Mouse (Mus musculus) lung, embryonic 14.5 days (tissue): ENCODE results near the gene Tpcn2. TPM values are rescaled to one million over a fixed set of nuclear protein-coding genes. Genes with fewer than 3 reads are reported as not detected.

ENCODE experiments used
- ATAC-seq: fragments of 200-750 bp; cut with Nextera tagmentation; 2 replicates; pipeline ENCODE4 v1.8.0; 2017; ENCODE audit warnings: mild to moderate bottlenecking, moderate TSS enrichment, moderate library complexity; ENCODE audit not compliant: insufficient read depth
- DNase-seq: peaks from one replicate; pipeline ENCODE4 v3.0.0-alpha.2; 2015
- H3K27ac ChIP-seq: fragments of 300-500 bp; sonication (generic); 2 replicates; pipeline ENCODE4 v1.5.1; 2014; ENCODE audit warnings: low read depth, mild to moderate bottlenecking, moderate library complexity
- H3K27me3 ChIP-seq: fragments of 300-500 bp; sonication (generic); 2 replicates; pipeline ENCODE4 v1.6.1; 2014; ENCODE audit warnings: low read length, control low read depth; ENCODE audit not compliant: insufficient read depth
- H3K36me3 ChIP-seq: fragments of 300-500 bp; sonication (generic); 2 replicates; pipeline ENCODE4 v1.6.1; 2014; ENCODE audit warnings: control low read depth; ENCODE audit not compliant: insufficient read depth
- H3K4me1 ChIP-seq: fragments of 300-500 bp; sonication (generic); 2 replicates; pipeline ENCODE4 v1.6.1; 2014; ENCODE audit warnings: antibody characterized with exemption, control low read depth; ENCODE audit not compliant: insufficient read depth
- H3K4me2 ChIP-seq: fragments of 300-500 bp; sonication (generic); 2 replicates; pipeline ENCODE4 v1.6.1; 2014; ENCODE audit warnings: mild to moderate bottlenecking
- H3K4me3 ChIP-seq: fragments of 300-500 bp; sonication (generic); 2 replicates; pipeline ENCODE4 v1.5.1; 2014; ENCODE audit warnings: low read depth, low read length
- H3K9ac ChIP-seq: fragments of 300-500 bp; sonication (generic); 2 replicates; pipeline ENCODE4 v1.6.1; 2014
- H3K9me3 ChIP-seq: fragments of 300-500 bp; sonication (generic); 2 replicates; pipeline ENCODE4 v1.6.1; 2016; ENCODE audit warnings: low read depth, low read length, control low read depth
- CTCF ChIP-seq: IDR thresholded peaks from 2 replicates; pipeline ENCODE4 v1.5.1; 2016; ENCODE audit warnings: antibody characterized with exemption, low read depth
- WGBS: fragments of 180-500 bp; shearing (Covaris S2); extraction: QIAGEN DNeasy Blood & Tissue Kit; methylation state at CpG from one replicate; pipeline ENCODE4 v1.1.7; 2014; 5-methylcytosine and 5-hydroxymethylcytosine counted together
- polyA plus RNA-seq: library from polyadenylated mRNA; unstranded; fragments of >200 nt; fragmentation: Nextera tagmentation; extraction: Ambion mirVana; gene quantifications from 2 replicates; pipeline ENCODE4 v1.2.1, GENCODE M21; 2014

The Tpcn2 gene
- polyA plus RNA-seq, 1 experiment from 2014 or later, result 3.6 TPM

DNA sequence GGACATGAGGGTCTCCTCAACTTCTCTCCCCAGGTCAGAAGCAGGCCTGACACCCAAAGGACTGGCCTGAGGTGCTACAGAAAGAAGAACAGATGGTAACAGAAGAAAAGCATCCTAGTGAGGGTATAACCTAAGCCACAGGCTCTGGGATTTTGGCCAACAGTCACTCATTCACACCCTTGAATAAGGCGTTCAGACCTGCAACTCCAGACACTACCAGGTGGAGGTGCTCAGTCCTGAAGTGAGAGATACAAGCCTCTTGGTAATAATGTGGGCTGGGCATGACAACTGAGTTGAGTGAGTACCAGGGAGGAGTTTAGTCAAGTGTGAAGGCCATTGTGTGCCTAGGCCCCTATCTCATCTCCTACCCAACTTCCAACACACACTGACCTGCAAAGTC lies 129.7 kb downstream of the Tpcn2 start:
- 48% methylated on average over 1 of the region's 1 CpGs for WGBS
- H3K4me1 ChIP-seq, result no peaks in the 10 kb centered on the region
- no peak overlapping the region for H3K4me3 ChIP-seq
- no peak overlapping the region for H3K27ac ChIP-seq
- no peaks in the 10 kb centered on the region for H3K9me3 ChIP-seq
- no peaks in the 10 kb centered on the region for H3K27me3 ChIP-seq
- no peak for DNase-seq
- H3K9ac ChIP-seq, result no peak overlapping the region
- no peak overlapping the region for H3K4me2 ChIP-seq
- TF ChIP-seq CTCF, result no peak
- ATAC-seq, result no peak
- H3K36me3 ChIP-seq, result no peaks in the 10 kb centered on the region

DNA sequence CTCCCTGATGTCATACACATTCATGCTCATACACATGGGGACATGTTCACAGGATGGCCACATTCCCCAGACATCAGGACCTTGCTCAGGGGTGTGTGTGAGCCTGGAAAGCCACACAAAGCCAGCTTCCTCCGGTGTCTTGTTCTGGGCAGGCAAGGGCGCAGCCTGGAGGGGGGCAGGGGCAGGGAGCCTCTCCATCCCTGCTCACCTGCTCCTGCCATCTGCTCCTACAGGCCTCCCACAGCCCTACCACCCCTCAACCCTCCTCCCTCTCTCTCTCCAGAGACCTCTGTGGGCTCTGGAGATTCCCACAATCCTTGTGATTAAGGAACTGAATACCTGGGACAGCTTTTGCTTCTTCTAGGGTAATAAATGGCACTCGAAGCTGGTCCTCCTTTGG lies 132.0 kb downstream of the Tpcn2 start:
- Histone ChIP-seq H3K27ac (no peak overlapping the region), H3K36me3 (no peaks in the 10 kb centered on the region), H3K27me3 (no peaks in the 10 kb centered on the region), H3K9me3 (no peaks in the 10 kb centered on the region), H3K4me3 (no peak overlapping the region), H3K4me2 (no peak overlapping the region), H3K4me1 (no peaks in the 10 kb centered on the region), H3K9ac (no peak overlapping the region)
- no peak for ATAC-seq
- no peak for DNase-seq
- WGBS, result 75% methylated on average over 3 of the region's 3 CpGs
- no peak for TF ChIP-seq CTCF

DNA sequence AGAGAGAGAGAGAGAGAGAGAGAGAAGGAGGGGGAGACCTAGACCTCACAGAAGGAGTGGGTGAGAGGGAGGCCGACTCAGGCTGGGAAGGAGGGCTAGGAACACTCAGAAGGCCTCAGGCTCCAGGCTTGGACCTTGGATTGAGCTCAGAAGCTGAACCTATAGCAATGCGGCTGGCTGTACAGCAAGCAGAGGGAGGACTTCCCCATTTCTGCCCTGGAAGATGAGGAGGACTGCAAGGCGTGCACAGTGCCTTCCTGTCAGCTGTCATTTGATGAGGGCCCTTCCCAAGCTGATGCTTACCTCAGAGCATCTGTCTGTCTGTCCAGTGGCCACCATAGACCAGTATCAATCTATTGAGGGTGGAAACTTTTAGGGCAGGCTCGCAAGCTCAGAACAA lies 134.9 kb downstream of the Tpcn2 start:
- Histone ChIP-seq H3K4me1 (no peaks in the 10 kb centered on the region), H3K9ac (no peak overlapping the region), H3K27me3 (no peaks in the 10 kb centered on the region), H3K9me3 (no peaks in the 10 kb centered on the region), H3K36me3 (no peaks in the 10 kb centered on the region), H3K4me2 (no peak overlapping the region), H3K4me3 (no peak overlapping the region), H3K27ac (no peak overlapping the region)
- ATAC-seq, result no peak
- WGBS, result 77% methylated on average over 4 of the region's 4 CpGs
- TF ChIP-seq CTCF, result no peak
- DNase-seq, result no peak

DNA sequence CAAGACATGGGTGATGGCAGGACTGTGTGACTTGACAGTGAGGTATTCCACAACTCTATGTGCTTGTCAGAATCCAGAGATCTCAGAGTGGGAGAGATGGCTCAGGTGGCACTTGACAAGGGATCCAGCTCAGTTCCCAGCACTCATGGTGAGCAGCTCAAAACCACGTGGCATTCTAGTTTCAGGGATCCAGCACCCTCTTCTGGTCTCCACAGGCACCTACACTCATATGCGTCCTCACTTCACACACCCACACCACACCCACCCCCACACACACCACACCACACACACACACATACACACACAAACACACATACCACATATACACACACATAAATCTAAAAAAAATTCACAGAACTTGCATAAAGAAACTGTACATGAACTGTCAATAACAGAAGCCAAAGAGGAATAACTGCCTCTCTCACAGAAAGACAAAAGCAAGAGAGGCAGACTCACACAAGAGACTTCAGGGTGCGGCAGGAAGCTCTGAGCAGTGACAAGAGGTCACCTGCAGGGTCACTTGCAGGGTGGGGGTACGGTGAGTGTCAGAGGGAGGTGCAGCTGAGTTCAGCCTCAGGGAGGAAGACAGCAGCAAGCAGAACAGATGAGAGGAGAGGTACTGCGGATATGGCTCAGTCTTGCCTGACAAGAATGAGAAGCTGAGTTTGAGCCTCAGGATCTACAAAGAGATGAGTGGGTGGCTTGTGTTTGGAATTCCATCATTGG lies 135.7 kb downstream of the Tpcn2 start:
- H3K4me2 ChIP-seq, result no peak overlapping the region
- no peak overlapping the region for H3K4me3 ChIP-seq
- H3K27me3 ChIP-seq, result no peaks in the 10 kb centered on the region
- ATAC-seq (no peak), DNase-seq (no peak)
- WGBS, result 81% methylated on average over 5 of the region's 5 CpGs
- H3K4me1 ChIP-seq, result no peaks in the 10 kb centered on the region
- TF ChIP-seq CTCF, result no peak
- H3K9ac ChIP-seq, result no peak overlapping the region
- H3K36me3 ChIP-seq, result no peaks in the 10 kb centered on the region
- no peak overlapping the region for H3K27ac ChIP-seq
- H3K9me3 ChIP-seq, result no peaks in the 10 kb centered on the region

DNA sequence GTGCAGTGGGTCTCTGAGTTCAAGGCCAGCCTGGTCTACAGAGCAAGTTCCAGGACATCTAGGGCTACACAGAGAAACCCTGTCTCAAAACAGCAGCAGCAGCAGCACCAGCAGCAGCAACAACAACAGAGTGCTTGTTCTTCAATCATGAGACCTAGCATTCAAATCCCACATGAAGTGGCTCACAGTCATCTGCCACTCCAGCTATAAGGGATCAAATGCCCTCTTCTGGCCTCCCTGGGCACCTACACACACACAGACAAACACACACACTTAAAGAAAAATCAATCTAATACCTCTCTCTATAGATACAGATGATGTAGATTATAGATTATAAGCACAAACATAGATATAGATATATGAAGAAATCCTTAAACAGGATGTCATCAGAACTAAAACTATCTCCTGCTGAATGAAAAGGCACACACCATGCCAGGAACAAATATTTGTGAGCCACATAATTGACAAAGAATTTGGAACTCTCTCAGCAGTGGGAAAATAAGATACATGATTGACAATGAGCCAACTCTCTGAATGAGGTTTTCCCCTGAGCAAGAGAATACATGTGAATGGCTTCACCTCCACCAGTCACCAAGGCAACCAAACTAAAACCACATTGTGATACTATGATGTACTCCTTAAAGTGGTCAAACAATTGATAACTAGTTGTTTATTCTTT lies 137.4 kb downstream of the Tpcn2 start:
- Histone ChIP-seq H3K4me2 (no peak overlapping the region), H3K9me3 (no peaks in the 10 kb centered on the region), H3K36me3 (no peaks in the 10 kb centered on the region), H3K4me1 (no peaks in the 10 kb centered on the region), H3K27me3 (no peaks in the 10 kb centered on the region), H3K9ac (no peak overlapping the region), H3K4me3 (no peak overlapping the region), H3K27ac (no peak overlapping the region)
- TF ChIP-seq CTCF, result peak; percentile 27
- DNase-seq (no peak), ATAC-seq (no peak)

DNA sequence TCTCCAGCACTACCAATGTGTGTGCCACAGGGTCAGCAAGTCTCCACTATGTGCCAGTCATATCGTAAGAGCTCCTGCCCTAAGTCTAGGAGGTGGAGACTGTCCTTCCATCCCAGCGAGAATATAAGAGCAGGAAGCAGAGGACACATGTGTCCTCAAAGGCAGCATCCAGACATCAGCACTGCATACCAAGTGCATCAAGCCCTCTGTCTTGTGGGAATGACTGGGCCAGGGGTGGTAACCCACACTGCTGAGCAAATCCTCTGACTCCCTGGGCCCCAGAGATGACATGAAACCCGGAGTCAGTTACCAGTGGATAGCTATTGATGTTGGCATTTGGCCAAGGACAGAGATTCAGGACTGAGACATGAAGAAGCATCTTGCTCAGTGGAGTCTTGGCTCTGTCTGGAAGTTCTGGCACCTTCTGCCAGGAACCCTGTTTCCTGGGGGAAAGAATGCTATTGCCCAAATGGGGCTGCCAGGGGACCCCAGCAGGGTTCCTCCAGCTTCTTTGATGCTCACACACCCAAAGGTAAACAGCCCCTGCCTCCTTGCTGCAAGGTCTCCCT lies 140.2 kb downstream of the Tpcn2 start:
- Histone ChIP-seq H3K4me1 (no peaks in the 10 kb centered on the region), H3K36me3 (no peaks in the 10 kb centered on the region), H3K4me2 (no peak overlapping the region), H3K9me3 (no peaks in the 10 kb centered on the region), H3K9ac (no peak overlapping the region), H3K4me3 (no peak overlapping the region), H3K27me3 (no peaks in the 10 kb centered on the region), H3K27ac (no peak overlapping the region)
- TF ChIP-seq CTCF, result no peak
- ATAC-seq, result no peak
- no peak for DNase-seq
- 47% methylated on average over 3 of the region's 3 CpGs for WGBS

DNA sequence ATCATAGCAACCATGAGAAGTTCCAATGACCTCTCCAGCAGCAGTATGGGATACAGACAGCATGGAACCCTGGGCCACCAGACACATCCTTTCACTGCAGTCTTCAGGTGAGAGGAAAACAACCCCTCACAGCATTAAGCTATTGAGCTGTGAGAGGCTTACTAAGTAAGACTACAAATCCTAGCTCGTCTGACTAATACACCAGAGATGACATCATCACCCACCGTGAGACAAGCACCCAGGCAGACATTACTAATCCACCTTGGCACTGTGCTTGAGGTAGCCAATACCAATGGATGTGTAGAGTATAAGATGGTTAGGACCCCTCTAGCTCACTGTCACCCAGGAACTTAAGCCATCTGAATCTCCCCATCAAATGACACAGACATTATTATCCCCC lies 143.2 kb downstream of the Tpcn2 start:
- Histone ChIP-seq H3K4me1 (no peaks in the 10 kb centered on the region), H3K4me3 (no peak overlapping the region), H3K27me3 (no peaks in the 10 kb centered on the region), H3K36me3 (no peaks in the 10 kb centered on the region), H3K9me3 (no peaks in the 10 kb centered on the region), H3K9ac (no peak overlapping the region), H3K27ac (no peak overlapping the region), H3K4me2 (no peak overlapping the region)
- 52% methylated on average over 2 of the region's 2 CpGs for WGBS
- TF ChIP-seq CTCF, result no peak
- ATAC-seq (no peak), DNase-seq (no peak)
